ENCODE assay signal across 11 mouse cellular contexts in genomic region chr1:107645086-107645485, GRCm38 (mm10). TPM values are rescaled to one million over a fixed set of nuclear protein-coding genes. Genes with fewer than 3 reads are reported as not detected.
DNase-seq lines count a peak whose midpoint lies in the region; ATAC-seq lines count a peak whose summit lies in the region.
"Had no signal": no experiment of that assay in that cellular context is flagged by ENCODE, and none has a peak within 500 bp of the region (broad histone marks: within the 10 kb centered on the region; RNA-seq: fewer than 3 reads in every experiment).

No protein-coding gene starts in this region.

- 79% methylated on average over 3 of the region's 6 CpGs for WGBS in forebrain, embryonic 12.5 days

- no peaks in the 10 kb centered on the region for H3K36me3 ChIP-seq in forebrain, embryonic 12.5 days (replicated peaks)

- intact Hi-C loops in left cerebral cortex, postnatal 4 days (cut with DNase I): no loop called here
- intact Hi-C loops in heart, postnatal 25 days (cut with DNase I): no loop called here

- no peaks in the 10 kb centered on the region for H3K27me3 ChIP-seq in forebrain, embryonic 12.5 days

- DNase-seq in frontal cortex, postnatal 36 days (ENCODE audit: low spot score in 2 of 2): peak; percentile 54 to 69
- peak; percentile 63 for DNase-seq in layer of hippocampus, adult 9-11 months
- peak; percentile 1 for DNase-seq in left cerebral cortex, postnatal 4 days
- no peak for DNase-seq in urinary bladder, postnatal 4 days (ENCODE audit: low spot score in 2 of 2)
- no peak for DNase-seq in retina, postnatal 1 day
- DNase-seq in heart, postnatal 25 days (ENCODE audit: low spot score): no peak
- DNase-seq: gastrocnemius, postnatal 36 days; heart, postnatal 14 days had no signal

- no peak overlapping the region for H3K4me2 ChIP-seq in forebrain, embryonic 12.5 days

- no peak overlapping the region for H3K27ac ChIP-seq in forebrain, embryonic 12.5 days
- H3K27ac ChIP-seq: kidney, postnatal 0 days had no signal

- no peaks in the 10 kb centered on the region for H3K4me1 ChIP-seq in forebrain, embryonic 12.5 days

- no peak overlapping the region for H3K9ac ChIP-seq in forebrain, embryonic 12.5 days

- H3K4me3 ChIP-seq in forebrain, embryonic 12.5 days (replicated peaks): no peak overlapping the region

- H3K9me3 ChIP-seq in forebrain, embryonic 12.5 days: no peaks in the 10 kb centered on the region

- peak; percentile 95 for ATAC-seq in frontal cortex, adult (ENCODE audit: low TSS enrichment)
- ATAC-seq in forebrain, embryonic 12.5 days (ENCODE audit: low FRiP score): no peak

RNA-seq across cellular contexts. Expression of gene Serpinb8, which starts 55.3 kb away (rescaled TPM):
- total RNA-seq in left cerebral cortex, postnatal 4 days (2021): 1 to 10 TPM; 1.3 to 2.5 TPM
- 0.29 and 0.59 TPM in 2 replicates for polyA plus RNA-seq in forebrain, embryonic 12.5 days (2016; fragmentation: Nextera tagmentation; extraction: Ambion mirVana)
- total RNA-seq in heart, postnatal 25 days (2021): 1 to 10 TPM; 2.6 to 3.2 TPM

Comparison
In these comparisons a context has a peak if more than half of its experiments do, and no peak if none do; other contexts are left out.
1. DNase-seq: peak in frontal cortex, postnatal 36 days (2 of 2), layer of hippocampus, adult 9-11 months (single experiment) and left cerebral cortex, postnatal 4 days (single experiment); none in urinary bladder, postnatal 4 days (0 of 2), retina, postnatal 1 day (single experiment) and heart, postnatal 25 days (single experiment).